Mouse (Mus musculus) stomach, embryonic 16.5 days (tissue): Measurements from ENCODE around the gene Zyg11b. TPM values are rescaled to one million over a fixed set of nuclear protein-coding genes. Genes with fewer than 3 reads are reported as not detected.
A peak's percentile ranks its signal among the peaks of the same experiment; 100 is the strongest.

Experiments
- ATAC-seq: fragments of 200-750 bp; cut with Nextera tagmentation; 2 replicates; pipeline ENCODE4 v1.8.0; 2017; ENCODE audit warnings: moderate number of reproducible peaks, moderate TSS enrichment; ENCODE audit not compliant: insufficient read depth, low FRiP score
- H3K27ac ChIP-seq: fragments of 300-500 bp; sonication (generic); 2 replicates; pipeline ENCODE4 v1.5.1; 2014; ENCODE audit warnings: low read length
- H3K27me3 ChIP-seq: fragments of 300-500 bp; sonication (generic); 2 replicates; pipeline ENCODE4 v1.6.1; 2014; ENCODE audit warnings: low read length, control low read depth, mixed read lengths; ENCODE audit not compliant: control insufficient read depth, insufficient read depth
- H3K36me3 ChIP-seq: fragments of 300-500 bp; sonication (generic); 2 replicates; pipeline ENCODE4 v1.6.1; 2014; ENCODE audit warnings: low read length; ENCODE audit not compliant: control insufficient read depth, insufficient read depth
- H3K4me1 ChIP-seq: fragments of 300-500 bp; sonication (generic); 2 replicates; pipeline ENCODE4 v1.6.1; 2014; ENCODE audit warnings: low read length, control low read depth, mixed read lengths; ENCODE audit not compliant: control insufficient read depth, insufficient read depth
- H3K4me2 ChIP-seq: fragments of 300-500 bp; sonication (generic); 2 replicates; pipeline ENCODE4 v1.6.1; 2014; ENCODE audit warnings: low read depth, low read length, mixed read lengths
- H3K4me3 ChIP-seq: fragments of 300-500 bp; sonication (generic); replicated peaks from 2 replicates; pipeline ENCODE4 v1.5.1; 2014; ENCODE audit warnings: mild to moderate bottlenecking, low read length
- H3K9ac ChIP-seq: fragments of 300-500 bp; sonication (generic); 2 replicates; pipeline ENCODE4 v1.6.1; 2014; ENCODE audit warnings: low read length
- H3K9me3 ChIP-seq: fragments of 300-500 bp; sonication (generic); replicated peaks from 2 replicates; pipeline ENCODE4 v1.6.1; 2016; ENCODE audit warnings: low read length, control low read depth; ENCODE audit not compliant: control insufficient read depth
- WGBS: fragments of 180-500 bp; shearing (Covaris S2); extraction: QIAGEN DNeasy Blood & Tissue Kit; methylation state at CpG from one replicate; pipeline ENCODE4 v1.1.7; 2014; 5-methylcytosine and 5-hydroxymethylcytosine counted together
- polyA plus RNA-seq: library from polyadenylated mRNA; unstranded; fragments of >200 nt; fragmentation: Nextera tagmentation; extraction: Ambion mirVana; gene quantifications from 2 replicates; pipeline ENCODE4 v1.2.1, GENCODE M21; 2015

Gene Zyg11b
- polyA plus RNA-seq: 10.3 and 10.5 TPM in 2 replicates

DNA sequence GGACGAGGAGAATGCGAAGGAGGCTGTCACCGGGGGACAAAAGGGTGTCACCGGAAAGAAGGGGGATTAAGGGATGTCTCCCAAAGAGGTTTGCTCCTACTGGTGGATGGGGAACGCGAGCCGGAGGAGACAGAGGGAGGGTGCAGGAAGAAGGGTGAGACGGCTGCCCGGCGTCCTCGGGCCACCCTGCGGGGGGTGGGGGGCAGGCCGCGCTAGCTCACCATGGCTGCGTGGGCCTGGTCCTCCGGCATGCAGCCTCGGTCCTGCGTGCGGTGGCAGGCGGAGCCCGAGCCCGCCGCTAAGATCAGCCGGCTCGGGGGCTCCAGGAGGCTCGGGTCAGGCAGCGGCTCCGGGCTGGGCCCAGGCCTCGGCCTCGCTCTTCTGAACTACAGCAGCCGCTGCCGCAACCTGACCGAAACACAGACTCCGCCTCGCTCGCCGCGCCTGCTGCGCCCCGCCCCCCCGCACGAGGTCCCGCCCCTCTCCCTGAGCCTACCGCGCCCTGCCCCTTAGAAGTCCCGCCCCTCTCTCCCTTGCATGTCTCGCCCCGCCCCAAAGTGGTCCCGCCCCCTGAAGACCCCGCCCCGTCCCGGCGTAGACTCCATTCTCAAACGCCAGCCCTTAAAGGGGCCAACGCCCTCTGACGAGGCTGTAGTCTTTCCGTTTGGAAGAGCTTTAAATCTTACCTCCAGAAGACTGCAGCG is at the start of gene Zyg11b:
Gene Zyg11b (minus strand): TSS at position 427 of the 704 bp plus-strand sequence.
- Histone ChIP-seq H3K4me3 (peak within 1 kb of the TSS; percentile 95), H3K36me3 (no peaks in the 10 kb centered on the region), H3K27ac (peak within 1 kb of the TSS; percentile 91), H3K27me3 (no peaks in the 10 kb centered on the region), H3K4me2 (peak within 1 kb of the TSS; percentile 87), H3K9ac (peak within 1 kb of the TSS; percentile 96), H3K4me1 (peaks cover 12% of the 10 kb centered on the region), H3K9me3 (0 out of 2 replicates have a peak, but pooled peaks cover 3% of the 10 kb centered on the region)
- peak; percentile 98 for ATAC-seq
- under 1% methylated on average over 58 of the region's 58 CpGs for WGBS

DNA sequence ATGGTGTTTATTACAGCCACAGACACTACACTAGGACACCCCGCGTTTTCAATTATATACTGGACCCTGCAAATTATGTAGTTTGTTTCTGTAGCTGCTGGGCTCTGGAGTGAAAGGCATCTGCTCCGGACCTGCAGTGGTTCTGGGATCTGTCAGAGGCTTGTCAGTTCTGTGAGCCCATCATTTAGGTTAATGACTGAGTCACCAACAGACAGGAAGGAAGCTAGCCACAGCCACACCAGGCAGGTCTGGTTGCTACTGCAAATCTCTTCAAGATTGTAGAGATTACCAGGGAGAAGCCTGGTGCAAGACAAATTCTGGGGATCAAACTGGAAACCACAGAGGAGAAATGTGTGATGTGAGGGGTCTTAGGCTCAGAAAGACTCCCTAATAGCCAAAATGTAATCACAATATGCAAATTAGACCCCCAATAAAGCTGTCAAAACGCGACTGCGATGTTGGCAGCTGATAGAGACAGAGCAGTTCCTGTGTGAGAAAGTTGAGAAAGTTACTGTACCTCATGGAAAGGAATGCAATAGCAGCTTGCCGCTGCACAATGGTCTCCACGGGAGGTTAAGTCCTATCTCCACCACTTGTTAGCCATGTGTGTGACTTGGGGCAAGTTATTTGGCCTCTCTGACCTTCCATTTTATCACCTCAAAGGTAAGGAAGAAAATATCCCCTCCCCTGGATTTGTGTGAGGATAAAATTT is 49.1 kb upstream of the Zyg11b start:
- Histone ChIP-seq H3K4me1 (peaks cover 45% of the 10 kb centered on the region), H3K9ac (no peak overlapping the region), H3K4me2 (no peak overlapping the region), H3K4me3 (no peak overlapping the region), H3K9me3 (no peaks in the 10 kb centered on the region), H3K27ac (no peak overlapping the region; the same call in 1 of the 2 replicates), H3K36me3 (no peaks in the 10 kb centered on the region), H3K27me3 (no peaks in the 10 kb centered on the region)
- no peak for ATAC-seq
- 29% methylated on average over 8 of the region's 8 CpGs for WGBS

GRCm38 (mm10) chr4:108349064-108349463 is 48.2 kb upstream of the Zyg11b start:
- peaks cover 50% of the 10 kb centered on the region for H3K4me1 ChIP-seq

DNA sequence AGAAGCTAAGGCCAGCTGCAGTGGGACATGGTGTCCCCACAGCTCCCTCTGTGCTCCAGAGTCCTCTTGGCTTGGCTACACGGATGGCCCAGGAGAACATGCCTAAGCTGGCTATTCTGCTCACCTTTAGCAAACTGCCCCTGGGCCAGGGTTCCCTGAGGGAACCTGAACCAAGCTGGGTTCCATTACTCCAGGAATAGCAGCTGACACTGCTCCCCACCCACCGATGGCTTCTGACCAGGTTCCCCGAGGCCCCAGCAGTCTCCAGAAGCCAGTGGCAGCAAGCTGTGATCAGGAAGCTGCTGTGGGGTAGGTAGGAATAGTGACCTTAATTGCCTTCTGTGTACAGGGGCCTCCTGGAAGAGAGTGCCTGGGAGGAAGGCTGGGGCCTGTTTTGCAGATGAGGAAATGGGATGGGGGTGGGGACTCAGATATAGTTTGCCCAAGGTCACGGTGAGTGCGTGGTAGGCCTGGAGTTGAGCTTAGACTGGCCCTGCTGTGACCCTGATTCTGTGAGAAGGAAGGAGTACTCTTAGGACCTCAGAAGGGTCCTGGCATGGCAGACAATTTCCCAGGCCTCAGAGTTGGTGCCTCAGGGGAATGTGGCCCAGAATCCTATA is 47.5 kb upstream of the Zyg11b start:
- 36% methylated on average over 5 of the region's 5 CpGs for WGBS
- ATAC-seq: peak; percentile 14; the same call in 1 of the 2 replicates

More at GRCm38 (mm10) chr4:108349064-108349463, 48.2 kb upstream of the Zyg11b start:
- no peak overlapping the region for H3K4me3 ChIP-seq
- no peaks in the 10 kb centered on the region for H3K27me3 ChIP-seq
- H3K36me3 ChIP-seq: no peaks in the 10 kb centered on the region
- H3K9me3 ChIP-seq: no peaks in the 10 kb centered on the region
- 70% methylated on average over 3 of the region's 3 CpGs for WGBS
- H3K4me2 ChIP-seq: no peak overlapping the region
- ATAC-seq: no peak
- 0 out of 2 replicates have a peak overlapping the region, but pooled peaks have one; percentile 13 for H3K27ac ChIP-seq
- H3K9ac ChIP-seq: 0 out of 2 replicates have a peak overlapping the region, but pooled peaks have one; percentile 21

GRCm38 (mm10) chr4:108347111-108347510 is 46.2 kb upstream of the Zyg11b start:
- Histone ChIP-seq H3K9ac (no peak overlapping the region), H3K27me3 (no peaks in the 10 kb centered on the region), H3K4me2 (no peak overlapping the region), H3K27ac (peak overlapping the region; percentile 70), H3K36me3 (no peaks in the 10 kb centered on the region), H3K4me3 (no peak overlapping the region), H3K9me3 (no peaks in the 10 kb centered on the region), H3K4me1 (peaks cover 50% of the 10 kb centered on the region)
- ATAC-seq: peak; percentile 65
- WGBS: 57% methylated on average over 5 of the region's 5 CpGs

More for the DNA sequence above, 47.5 kb upstream of the Zyg11b start:
- no peak overlapping the region for H3K4me2 ChIP-seq
- H3K4me3 ChIP-seq: no peak overlapping the region
- H3K27ac ChIP-seq: peak overlapping the region; percentile 32; the same call in 1 of the 2 replicates
- H3K9me3 ChIP-seq: no peaks in the 10 kb centered on the region
- no peaks in the 10 kb centered on the region for H3K36me3 ChIP-seq
- no peaks in the 10 kb centered on the region for H3K27me3 ChIP-seq
- peak overlapping the region; percentile 21; the same call in 1 of the 2 replicates for H3K9ac ChIP-seq
- peaks cover 50% of the 10 kb centered on the region for H3K4me1 ChIP-seq

DNA sequence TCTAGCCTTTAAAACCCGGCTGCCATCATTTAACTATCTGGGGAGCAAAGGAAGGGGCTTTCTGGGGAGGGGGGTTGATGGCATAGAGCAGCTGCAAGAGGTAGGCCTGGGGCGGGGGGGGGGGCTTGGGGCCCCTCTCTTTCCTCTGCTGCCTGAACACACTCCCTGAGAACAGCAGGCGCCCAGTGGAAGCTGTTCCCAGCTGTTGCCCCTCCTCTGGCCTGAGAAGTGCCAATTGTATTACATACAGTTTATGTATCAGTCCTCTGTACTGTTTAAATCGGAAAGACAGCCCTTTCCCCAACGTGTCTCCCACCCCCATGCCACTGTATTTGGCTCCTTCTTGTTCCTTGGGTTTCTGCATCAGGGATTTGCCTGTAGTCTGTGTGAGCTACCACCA is 44.9 kb upstream of the Zyg11b start:
- Histone ChIP-seq H3K4me3 (no peak overlapping the region), H3K4me1 (peaks cover 45% of the 10 kb centered on the region), H3K9ac (no peak overlapping the region), H3K36me3 (no peaks in the 10 kb centered on the region), H3K27me3 (no peaks in the 10 kb centered on the region), H3K4me2 (no peak overlapping the region), H3K9me3 (no peaks in the 10 kb centered on the region), H3K27ac (peak overlapping the region; percentile 69)
- ATAC-seq: peak; percentile 37; the same call in 1 of the 2 replicates
- 22% methylated on average over 5 of the region's 5 CpGs for WGBS

DNA sequence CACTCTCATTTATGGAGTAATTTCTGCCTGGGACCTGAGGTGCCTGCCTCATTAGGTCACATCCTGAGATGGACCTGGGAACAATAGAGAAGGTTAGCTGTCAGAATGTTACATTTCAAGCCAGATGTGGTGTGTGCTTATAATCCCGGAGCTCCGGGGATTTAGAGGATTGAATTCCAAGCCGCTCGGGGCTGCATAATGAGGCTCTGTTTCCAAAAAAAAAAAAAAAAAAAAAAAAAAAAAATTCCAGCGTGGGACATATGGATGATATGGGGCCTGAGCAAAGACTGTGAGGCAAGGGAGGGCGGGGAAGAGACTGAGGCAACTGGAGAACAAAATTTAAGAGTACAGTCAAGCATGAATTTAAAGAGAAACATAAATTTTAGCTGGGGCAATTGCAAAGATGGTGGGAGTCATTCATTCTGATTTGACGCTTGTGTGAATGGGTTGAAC is 43.8 kb upstream of the Zyg11b start:
- Histone ChIP-seq H3K27ac (peak overlapping the region; percentile 83; the same call in 1 of the 2 replicates), H3K4me1 (peaks cover 34% of the 10 kb centered on the region), H3K4me3 (no peak overlapping the region), H3K9ac (peak overlapping the region; percentile 38; the same call in 1 of the 2 replicates), H3K27me3 (no peaks in the 10 kb centered on the region), H3K9me3 (no peaks in the 10 kb centered on the region), H3K36me3 (no peaks in the 10 kb centered on the region), H3K4me2 (0 out of 2 replicates have a peak overlapping the region, but pooled peaks have one; percentile 26)
- ATAC-seq: no peak
- WGBS: 22% methylated on average over 7 of the region's 7 CpGs

- 14% methylated on average over 4 of the region's 4 CpGs for WGBS
- H3K4me3 ChIP-seq: no peak overlapping the region
- no peak overlapping the region for H3K4me2 ChIP-seq
- H3K27me3 ChIP-seq: no peaks in the 10 kb centered on the region
- H3K27ac ChIP-seq: no peak overlapping the region
- H3K4me1 ChIP-seq: peaks cover 17% of the 10 kb centered on the region
- no peaks in the 10 kb centered on the region for H3K9me3 ChIP-seq
- peak; percentile 69 for ATAC-seq
- H3K9ac ChIP-seq: no peak overlapping the region
- H3K36me3 ChIP-seq: no peaks in the 10 kb centered on the region; the same call in 1 of the 2 replicates
Measured at GRCm38 (mm10) chr4:108339277-108339690, 38.4 kb upstream of the Zyg11b start.
